Mouse (Mus musculus) testis, postnatal 14 days (tissue): ENCODE measurements around the gene Nosip.
"Not testable (repeated sequence)": the region's sequence is repeated elsewhere in the genome, so short reads cannot be mapped to it uniquely, and the experiment has no call there.

ENCODE experiments used
- DNase-seq: peaks from one replicate; pipeline ENCODE4 v3.0.0; 2021; ENCODE audit warnings: low spot score

Nosip gene

DNA sequence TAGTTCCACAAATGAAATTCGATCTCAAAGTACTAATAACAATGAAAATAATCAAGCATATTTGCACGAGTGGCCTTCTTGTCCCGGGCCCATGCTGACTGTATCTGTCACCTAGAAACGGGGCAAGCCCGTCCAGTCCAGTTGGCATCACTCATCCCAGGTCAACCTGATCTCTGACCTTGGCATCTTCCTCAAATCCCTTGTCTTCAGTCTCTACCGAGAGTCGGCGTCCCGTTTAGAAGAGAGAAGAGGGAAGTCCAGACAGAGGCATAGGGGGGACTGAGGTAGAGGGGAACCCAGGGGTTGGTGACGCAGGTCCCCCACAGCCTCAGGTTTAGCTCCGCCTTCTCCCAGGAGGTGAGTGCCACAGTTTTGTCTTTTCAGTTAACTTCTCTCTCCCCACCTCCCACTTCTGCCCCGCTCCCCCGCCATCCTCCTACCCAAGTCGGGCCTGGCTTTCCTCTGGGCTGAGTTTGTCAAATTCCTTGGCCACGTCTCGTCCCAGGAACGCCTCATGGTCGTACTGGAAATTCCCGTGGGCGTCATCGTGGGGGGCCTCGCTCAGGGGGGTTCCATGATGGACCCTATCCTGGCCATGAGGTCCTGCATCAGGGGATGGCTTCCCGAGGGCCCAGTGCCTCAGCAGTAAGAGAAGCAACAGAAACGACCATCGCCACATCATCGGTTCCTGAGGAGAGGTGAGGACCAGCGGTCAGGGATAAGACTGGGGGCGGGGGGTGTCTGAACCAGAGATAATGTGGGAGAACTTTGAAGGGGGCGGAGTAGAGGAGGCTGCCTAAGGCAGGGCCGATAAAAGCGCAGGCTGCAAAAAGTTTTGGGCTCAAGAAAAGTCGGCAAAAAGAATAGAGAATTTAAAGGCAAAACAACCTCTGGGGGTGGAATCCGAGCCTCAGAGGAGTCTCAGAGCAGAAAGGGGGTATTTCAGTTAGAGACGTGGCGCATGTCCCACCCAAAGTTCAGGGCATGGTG is 29.1 kb downstream of the Nosip start:
- DNase-seq, result no peak

DNA sequence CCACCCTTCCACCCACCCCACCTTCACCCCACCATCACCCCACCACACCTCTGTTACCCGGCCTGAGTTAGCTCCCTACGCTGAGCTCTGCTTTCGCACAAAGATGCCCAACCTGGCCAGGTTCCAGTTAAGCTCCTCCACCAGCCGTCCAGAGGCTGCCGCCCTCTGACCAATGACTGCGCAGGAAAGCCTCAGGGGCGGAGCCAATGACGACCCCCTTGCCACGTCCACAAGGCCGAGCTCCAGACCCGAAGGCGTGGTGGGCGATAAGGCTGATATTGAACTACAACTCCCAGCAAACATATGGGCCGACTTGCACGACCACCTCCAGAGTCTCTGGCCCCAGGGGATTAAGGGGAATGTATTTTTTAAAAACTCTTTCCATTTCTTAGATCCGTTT is 29.8 kb downstream of the Nosip start, which contains the start of gene Rcn3:
Gene Rcn3 (minus strand): TSS at position 174 of the 400 bp plus-strand sequence.
- peak; percentile 88 for DNase-seq

DNA sequence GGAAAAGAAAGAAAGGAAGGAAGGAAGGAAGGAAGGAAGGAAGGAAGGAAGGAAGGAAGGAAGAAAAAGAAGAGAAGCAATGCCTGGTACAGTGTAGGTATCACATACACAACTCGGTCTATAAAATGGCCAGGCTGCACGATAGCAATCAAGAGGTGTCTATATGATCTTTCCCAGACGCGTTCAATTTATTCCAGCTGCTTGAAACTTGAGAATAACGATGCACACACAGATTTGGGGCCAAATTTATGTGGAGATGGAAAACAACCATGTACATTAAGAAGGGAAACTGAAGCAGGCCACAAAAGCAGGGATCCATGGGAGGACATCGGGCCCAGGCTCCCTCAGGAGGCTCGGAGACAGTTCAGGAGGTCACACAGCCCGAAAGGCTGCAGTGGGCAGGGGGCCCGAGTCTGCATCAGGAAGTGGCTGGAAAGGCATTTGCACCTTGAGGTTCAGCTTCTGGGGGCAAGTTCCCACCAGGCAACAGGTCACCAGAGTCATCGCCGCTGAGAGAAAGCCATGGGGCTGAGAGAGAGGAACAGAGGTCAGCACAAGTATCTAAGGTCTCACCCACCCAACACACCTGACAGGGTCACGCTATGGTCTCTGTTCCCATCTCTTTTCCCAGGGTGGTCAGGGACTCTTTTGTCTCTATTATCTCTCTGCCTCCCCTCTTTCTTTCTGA is 30.7 kb downstream of the Nosip start:
- no peak for DNase-seq

DNA sequence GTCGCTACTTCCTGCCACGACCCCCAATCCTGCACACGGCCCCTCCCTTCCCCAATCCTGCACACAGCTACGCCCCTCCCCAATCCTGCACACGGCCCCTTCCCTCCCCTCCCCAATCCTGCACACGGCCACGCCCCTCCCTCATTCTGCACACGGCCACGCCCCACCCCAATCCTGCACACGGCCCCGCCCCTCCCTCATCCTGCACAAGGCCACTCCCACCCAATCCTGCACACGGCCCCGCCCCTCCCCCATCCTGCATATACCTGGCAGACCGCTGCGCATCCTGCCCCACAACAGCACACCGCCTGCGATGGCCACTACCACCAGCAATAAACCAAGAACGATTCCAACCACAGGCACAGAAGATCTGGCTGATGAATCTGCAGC is 31.3 kb downstream of the Nosip start:
- no peak for DNase-seq

DNA sequence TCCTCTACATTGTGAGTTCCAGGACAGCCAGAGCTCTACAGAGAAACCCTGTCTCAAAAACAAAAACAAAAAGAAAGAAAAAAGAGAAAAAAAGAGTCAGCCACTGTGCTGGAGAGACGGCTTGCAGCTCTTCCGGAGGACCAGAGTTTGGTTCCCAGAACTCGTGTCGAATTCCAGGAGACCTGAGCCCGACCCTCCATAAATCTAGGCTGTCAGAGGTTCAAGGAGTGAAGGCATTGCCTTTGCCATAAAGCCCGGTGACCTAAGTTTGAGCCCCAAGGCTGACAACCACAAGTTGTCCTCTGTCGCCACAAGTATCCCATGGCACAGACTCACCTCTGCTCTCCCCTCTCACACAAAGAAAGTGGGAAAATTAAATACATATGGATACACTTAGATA is 31.9 kb downstream of the Nosip start:
- DNase-seq, result no peak

DNA sequence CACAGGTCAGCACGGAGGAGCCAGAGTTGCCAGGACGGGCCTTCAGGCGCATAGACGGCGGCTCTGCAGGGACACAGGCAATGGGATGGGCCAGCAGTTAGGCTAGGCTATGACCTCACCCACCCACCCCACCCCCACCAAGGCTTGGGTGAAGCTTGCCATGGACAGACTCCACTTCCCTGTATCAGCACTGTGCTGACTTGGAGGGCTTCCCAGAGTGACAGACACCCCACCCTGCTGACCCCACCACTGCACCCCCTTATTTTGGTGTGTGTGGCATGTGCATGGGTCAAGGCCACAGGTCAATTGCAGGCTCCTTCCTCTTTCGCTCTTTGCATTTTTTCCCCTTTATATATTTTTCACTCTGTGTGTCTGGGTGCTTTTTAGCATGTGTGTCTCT is 33.1 kb downstream of the Nosip start:
- DNase-seq, result no peak

DNA sequence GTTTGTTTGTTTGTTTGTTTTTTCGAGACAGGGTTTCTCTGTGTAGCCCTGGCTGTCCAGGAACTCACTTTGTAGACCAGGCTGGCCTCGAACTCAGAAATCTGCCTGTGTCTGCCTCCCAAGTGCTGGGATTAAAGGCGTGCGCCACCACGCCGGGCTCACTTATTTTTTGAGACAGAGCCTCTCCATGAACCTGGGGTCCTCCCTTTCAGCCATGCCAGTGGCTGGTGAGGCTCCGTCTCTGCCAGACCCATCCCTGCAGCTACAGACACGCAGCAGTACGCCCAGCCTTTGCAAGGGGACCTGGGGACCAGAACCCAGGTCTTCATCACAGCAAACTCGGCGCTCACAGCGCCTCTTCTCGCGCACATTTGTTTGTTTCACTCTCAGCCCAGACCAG is 33.7 kb downstream of the Nosip start:
- not testable (repeated sequence) for DNase-seq

DNA sequence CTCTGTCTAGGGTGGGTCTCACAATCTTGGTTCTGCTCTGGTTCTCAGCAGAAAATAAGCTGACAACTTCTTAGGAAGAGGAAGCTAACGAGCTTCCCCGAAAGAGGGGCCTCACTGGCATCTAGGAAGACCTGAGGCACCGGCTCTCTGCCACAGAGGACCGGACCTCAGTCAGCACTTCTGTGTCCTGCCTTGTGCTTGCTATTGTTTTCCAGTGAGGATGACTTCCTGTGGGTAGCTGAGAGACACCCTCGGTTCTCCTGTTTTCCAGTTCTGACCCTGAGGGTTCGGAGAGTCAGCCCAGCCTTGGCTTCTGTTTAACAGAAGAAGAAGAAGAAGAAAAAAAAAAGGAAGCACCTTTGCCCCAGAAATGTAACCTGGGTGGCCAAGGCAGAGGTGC is 35.2 kb downstream of the Nosip start:
- no peak for DNase-seq

DNA sequence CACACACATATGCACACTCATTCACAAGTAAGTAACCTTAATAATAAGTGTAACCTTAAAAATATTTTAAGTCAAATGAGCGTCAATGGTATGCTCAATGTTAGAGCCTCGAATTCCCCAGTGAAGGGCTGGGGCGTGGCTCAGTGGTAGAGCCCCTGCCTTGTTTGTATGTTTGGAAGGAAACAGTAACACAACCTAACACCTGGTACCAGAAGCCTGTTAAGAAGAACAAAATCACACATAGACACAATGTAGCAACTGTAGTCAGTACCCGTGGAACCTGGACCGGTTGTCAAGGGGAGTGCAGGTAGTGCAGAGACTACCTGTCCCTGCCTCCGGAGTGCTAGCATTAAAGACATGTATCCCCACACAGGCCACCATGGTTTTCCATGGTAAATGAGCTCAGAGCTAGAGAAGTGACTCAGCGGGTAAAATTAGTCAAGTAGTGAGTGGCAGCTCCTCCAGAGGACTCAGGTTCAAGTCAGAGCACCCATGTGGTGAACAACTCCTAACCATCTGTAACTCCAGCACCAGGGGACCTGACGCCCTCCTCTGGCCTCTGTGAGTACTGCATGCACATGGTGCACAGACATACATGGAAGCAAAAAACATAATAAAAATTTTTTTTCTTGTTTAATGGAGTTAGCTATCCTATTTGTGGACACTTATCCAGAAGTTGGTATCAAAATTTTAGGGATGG is 36.5 kb downstream of the Nosip start:
- peak; percentile 60 for DNase-seq

DNA sequence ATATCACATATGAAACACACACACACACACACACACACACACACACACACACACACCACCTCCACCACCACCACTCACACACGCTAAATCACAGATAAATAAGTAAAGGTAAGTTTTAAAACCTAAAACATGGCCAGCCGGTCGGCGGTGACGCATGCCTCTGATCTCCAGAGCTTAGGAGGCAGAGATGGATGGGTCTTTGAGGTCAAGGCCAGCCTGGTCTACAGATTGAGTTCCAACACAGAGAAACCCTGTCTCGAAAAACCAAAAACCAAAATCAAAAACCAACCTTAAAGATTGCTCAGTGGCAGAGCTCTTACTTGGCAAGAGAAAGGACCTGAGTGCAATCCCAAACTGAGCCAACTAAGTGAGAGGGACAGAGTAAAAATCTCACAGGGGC is 37.8 kb downstream of the Nosip start:
- DNase-seq, result no peak

DNA sequence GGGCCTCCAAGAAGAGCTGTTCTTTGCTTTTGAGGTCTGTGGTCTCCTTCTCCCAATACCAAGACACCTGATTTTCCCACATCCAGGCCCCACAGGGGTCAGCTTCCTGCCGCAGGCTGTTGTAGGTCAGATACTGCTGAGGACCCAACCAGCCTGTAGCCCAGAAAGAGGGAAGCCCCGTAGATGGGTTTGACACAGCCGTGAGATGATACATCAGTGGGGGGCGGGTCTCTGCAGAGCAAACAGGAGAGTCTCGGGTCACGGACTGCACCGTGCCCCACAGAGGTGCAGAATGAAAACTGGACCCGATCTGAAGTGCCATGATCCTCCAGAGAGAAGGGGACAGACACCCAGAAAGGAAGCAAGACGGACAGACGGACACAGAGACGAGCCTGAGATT is 40.2 kb downstream of the Nosip start:
- DNase-seq, result no peak

DNA sequence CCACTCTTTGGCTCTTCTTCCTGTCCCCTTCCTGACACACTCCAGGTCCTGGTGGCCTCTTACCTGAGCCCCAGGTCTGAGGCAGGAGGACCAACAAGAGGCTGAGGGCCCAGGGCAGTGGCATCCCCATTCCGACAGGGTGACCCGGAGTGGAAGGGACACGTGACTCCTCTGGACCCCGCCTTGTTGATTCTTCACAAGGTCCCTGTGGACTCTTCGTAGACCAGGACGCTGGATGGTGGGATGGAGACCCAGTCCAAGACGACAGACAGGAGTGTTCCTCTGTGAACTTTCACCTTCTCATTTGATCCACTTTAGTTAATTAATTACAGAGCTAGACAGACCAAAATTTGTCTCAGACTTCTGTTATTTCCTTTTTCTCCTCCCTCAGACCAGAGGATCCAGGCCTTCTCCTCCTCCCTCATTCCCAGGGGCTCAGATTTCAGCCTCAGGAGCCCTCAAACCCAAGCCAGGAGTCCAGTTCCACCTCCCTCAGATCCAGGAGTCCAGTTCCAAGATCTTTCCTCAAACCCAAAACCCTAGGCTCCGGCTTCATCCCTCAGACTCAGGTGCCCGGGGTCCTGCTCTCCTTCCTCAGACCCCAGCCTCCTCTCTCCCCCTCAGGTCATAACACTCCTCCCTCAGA is 40.8 kb downstream of the Nosip start:
- no peak for DNase-seq

DNA sequence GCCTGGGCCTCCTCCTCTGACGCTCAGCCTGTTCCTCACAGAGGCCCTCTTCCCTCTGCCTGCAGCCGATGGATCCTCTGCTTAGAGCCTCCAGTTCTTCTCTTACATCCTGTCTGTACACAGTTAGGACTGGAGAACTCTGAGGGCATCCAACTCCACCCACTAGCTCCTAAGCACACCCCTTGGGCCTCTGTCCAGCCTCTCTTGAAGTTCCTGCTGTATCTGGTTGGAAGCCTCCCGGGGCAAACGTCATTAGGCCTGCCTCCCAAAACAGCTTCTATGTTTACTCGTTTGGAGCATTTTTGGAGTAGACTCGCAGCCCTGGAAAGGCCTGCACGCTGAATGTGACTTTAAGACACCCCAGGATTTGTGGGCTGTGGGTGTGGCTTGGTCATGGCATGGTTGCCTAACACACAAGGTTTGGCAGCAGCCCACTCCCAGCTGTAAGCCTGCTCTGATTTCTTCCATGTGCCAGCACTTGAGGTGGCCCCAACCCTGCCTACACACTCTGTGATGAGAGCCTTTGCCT is 41.5 kb downstream of the Nosip start, which contains the start of gene Fcgrt:
Gene Fcgrt (minus strand): TSS at position 200 of the 529 bp plus-strand sequence.
- peak; percentile 88 for DNase-seq

DNA sequence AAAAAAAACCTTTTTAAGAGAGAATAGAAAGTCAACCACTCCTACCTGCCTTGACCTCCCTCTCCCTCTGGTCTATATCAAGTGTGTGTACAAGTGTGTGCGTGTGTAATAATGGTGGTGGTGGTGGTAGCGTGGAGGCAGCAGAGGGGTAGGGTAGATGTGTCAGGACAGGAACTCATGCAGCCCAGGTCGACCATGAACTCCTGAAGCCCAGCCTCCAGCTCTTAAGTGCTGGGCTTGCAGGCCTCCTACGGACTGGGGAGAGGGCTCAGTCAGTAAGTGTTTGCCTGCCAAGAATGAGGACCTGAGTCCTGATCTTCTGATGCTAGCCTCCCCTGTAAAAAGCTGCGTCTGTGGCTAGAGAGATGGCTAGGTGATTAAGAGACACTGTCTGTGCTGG is 42.7 kb downstream of the Nosip start:
- no peak for DNase-seq

DNA sequence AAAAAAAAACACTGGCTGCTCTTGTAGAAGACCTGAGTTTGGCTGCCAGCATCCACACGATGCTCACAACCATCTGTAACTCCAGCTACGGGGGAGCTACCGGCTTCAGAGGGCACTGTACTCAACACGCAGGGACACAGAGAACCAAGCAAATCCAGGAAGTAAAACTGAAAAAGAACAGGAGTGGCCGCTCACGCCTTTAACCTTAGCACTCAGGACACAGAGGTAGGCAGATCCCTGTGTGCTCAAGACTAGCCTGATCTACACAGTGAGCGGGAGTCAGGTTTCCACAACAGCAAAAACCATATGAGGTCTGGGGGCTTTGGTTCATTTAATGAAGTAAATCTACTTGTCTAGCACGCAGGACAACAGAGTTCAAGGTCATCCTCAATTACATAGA is 43.3 kb downstream of the Nosip start:
- no peak for DNase-seq

DNA sequence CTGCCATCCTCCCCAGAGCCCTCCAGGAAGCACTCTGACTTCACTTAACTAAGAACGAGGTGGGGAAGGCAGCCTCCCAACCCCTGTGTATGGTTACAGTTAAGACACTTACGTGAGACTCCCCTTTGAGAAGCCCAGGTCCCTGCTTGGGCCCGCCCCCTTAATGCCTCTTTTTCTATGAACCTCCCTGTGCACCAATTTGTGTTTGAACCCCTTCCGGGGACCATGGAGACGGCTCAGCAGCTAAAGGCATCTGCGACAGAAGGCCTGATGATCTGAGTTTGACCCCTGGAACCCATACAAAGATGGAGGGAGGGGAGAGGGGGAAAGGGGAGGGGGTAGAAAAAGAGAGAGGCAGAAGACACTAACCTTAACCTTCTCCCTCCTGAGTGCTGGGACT is 44.2 kb downstream of the Nosip start:
- no peak for DNase-seq

DNA sequence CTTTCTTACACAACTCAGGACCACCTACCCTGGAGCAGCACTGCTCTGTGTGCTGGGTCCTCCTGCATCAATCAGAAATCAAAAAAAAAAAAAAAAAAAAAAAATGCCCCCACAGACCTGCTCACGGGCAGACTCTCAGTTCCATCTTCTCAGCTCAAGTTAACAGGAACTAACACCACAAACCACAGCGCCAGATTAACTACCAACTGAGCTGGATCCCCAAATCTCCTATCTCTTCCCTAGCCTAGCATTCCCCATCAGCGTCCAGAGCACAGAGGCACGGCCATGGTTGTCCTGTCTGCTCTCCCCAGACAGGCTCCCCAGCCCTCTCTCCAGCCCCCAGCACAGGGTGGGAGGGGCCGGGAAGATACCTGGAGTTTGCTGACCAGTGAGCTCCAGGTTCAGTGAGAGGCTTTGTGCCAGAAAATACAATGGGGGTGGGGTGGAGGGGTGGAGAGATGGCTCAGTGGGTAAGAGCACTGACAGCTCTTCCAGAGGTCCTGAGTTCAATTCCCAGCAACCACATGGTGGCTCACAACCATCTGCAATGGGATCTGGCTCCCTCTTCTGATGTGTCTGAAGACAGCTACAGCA is 44.9 kb downstream of the Nosip start:
- no peak for DNase-seq

DNA sequence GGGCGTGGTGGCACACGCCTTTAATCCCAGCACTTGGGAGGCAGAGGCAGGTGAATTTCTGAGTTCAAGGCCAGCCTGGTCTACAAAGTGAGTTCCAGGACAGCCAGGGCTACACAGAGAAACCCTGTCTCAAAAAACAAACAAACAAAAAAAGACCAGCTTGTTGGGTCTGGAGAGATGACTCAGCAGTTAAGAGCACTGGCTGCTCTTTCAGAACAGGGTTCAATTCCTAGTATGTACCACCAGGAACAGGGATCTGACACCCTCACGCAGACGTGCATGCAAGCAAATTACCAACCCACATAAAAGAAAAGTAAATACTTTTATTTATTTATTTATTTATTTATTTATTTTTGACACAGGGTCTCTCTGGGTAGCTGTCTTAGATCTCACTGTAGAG is 47.9 kb downstream of the Nosip start:
- not testable (repeated sequence) for DNase-seq

DNA sequence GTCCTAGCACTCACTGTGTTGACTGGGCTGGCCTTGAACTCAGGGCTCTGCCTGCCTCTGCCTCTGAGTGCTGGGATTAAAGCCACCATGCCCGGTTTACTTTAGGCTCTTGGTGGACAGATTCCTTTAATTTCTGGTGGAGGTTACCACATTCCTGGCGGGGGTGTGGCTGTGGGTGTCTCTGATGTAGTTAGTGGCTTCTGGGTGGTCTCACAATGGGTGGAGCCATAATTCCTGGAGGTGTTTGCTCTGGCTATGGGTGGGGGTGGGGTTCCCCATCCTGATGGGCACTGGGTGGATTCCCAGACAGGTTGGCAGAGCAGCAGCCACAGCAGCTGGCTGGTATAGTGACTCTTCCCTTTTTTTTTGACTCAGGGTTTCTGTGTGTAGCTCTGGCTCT is 49.7 kb downstream of the Nosip start:
- no peak for DNase-seq

DNA sequence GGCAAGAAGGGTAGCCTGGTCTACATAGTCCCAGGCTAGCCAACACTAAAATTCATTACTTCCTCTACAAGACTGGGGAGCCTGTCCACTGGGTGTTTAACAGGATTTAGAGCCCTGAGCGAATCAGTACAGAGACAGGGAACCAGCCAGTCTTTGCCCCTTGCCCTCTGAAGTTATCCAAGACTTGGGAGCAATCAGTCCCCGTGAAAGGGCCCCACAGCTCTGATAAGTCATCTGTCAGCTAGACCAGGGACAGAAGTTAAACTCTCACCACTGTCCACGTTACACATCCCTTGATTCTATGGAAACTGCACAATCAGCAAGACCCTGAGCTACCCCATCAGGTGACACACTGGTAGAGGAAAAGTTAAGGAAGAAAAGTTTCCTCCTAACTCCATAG is 50.3 kb downstream of the Nosip start:
- DNase-seq, result no peak

DNA sequence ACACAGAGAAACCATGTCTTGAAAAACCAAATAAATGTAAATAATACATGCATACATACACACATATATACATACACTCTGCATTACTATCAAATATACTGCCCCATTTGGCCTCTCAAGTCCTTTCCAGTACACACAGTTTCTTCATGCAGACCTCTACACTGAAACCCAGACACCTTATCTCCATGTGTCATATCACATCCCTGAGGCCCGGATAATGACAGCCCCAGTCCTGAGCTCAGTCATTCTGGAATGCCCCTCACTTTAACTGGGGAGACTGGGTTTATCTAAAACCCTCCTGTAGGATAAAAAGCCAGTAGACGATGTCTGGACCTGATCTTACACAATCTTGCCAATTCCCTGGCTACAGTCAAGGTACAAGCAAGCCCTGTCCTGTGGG is 51.2 kb downstream of the Nosip start:
- no peak for DNase-seq
